Mouse (Mus musculus): ENCODE results near the gene Cyp2w1.
"Not testable (repeated sequence)": the region's sequence is repeated elsewhere in the genome, so short reads cannot be mapped to it uniquely, and the experiment has no call there.

Gene Cyp2w1

DNA sequence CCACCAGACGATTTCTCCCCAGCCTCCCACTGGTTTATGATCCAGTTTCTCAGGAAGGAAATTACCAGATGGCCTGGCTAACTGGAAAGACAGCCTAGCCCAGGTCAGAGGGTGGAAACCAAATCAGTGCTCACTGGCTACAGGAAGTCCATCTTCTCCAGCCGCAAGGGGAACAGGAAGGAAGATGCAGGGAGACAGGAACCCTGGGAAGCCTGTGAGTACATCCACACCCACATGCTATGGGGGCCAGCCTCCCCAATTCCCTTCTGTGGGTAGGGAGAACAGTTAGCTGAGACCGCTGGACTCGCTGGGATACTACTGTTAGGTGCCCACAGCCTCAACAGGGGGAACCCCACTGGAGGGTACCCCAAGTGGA lies 35.8 kb downstream of the Cyp2w1 start:
- no peak for DNase-seq

DNA sequence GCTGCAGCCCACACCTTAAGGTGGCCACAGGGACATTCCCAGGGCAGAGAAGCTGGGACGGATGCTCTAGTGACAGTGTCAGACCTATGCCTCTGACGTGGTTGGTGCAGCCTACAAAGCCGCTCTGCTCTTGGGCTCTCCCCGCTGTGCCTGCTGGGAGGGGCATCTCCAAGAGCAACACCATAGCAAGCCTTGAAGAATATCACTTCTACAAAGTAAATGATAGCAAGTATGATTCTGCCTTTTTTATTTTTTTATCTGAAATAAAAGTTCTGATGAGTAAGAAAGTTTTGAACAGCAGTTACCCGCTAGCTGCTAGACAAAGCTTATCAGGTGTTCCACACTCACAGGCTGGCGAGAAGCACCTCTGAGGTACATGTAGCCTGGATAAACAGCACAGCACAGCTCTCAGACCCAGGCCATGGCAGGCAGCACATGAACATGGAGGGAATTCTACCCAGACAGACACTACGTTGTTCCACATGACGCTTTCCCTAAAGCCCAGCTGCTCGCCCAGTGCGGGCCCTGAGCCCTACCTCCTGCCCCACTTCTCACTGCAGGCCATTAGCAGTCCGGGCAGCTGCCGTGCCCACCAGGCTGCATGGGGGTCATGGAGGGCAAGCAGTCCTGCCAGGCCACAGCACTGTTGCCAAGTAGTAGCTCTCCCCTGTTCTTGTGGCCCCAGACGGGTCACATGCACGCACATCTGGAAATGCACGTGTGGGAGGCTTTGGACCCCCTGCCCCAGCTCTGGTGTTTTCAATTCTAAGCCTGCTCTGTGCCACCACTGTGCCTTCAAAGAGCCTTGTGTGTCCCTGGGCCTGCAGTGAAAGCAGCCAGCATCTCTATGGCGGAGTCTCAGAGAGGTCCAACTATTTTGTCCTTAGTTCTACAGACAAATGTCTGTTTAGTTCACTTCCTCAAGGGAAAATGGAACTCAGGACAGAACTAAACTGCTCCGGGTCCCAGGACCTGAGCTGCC lies 36.6 kb downstream of the Cyp2w1 start:
- DNase-seq: no peak

DNA sequence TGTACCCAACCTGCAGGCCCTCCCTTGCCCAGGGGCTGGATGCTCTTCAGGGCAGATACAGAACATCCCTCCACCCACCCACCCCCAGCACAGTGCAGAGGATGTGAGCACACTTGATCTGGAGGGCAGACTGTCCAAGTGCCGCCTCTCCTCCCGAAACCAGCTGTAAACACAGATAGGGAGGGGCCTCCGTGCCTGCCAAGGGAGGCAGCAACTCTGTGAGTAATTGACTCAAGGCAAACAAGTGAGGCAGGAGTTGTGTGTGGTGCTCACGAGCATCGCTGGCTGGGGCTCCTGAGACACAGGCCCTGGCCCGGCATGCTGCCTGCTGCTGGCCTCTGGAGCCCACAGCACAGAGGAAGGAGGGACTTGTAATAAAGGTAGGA lies 37.3 kb downstream of the Cyp2w1 start:
- DNase-seq: no peak

DNA sequence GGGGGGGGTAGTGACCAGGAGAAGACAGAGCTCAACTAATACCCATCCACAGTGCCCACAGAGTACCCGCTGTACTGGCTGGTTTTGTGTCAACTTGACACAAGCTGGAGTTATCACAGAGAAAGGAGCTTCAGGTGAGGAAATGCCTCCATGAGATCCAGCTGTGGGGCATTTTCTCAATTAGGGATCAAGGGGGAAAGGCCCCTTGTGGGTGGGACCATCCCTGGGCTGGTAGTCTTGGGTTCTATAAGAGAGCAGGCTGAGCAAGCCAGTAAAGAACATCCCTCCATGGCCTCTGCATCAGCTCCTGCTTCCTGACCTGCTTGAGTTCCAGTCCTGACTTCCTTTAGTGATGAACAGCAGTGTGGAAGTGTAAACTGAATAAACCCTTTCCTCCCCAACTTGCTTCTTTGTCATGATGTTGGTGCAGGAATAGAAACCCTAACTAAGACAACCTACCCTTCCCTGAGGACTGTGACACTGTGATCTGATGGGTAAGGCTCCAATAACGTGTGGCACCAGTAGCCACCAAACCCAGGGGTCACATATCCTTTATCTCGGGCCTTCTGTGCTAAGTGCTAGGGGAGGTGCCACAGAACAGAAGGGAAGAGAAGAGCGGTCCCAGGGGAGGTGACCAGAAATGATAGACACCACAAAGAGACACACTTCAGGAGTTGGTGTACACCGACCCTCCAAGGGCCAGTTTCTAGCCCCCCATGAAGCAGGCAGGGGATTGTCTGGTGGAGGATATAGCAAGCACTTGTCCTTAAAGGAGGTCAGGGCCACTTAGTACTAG lies 38.1 kb downstream of the Cyp2w1 start:
- not testable (repeated sequence) for DNase-seq

DNA sequence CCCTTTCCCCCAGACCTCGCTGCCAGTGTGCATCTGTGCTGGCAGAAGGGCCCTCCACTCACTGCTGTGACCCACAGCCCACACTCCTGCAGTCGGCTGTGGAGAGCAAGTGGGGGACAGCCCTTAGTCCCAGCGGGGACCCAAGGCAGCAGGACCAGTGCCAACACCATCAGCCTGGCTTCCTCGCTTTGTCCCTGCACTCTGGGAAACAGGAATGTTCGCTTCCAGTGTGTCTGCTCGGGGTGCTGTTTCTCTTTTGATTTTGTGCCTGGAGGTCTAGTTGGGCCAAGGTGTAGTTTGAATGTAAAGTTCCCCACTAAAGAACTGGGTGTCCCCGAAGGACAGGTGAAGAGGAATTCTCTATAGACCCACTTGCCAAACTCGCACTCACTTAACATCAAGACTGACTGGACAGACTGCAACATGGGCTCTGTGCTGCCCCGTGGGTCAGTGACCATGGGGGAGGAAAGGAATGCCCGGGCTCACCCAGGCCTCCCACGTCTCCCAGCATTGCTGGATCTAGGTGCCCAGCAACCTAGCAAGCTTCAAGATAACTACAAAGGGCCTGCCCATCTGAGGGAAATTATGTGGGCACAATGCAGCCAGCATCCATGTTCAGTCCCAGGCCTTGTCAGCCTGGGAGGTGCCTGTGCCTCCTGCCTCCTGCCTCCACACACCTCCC lies 39.0 kb downstream of the Cyp2w1 start:
- DNase-seq: no peak

DNA sequence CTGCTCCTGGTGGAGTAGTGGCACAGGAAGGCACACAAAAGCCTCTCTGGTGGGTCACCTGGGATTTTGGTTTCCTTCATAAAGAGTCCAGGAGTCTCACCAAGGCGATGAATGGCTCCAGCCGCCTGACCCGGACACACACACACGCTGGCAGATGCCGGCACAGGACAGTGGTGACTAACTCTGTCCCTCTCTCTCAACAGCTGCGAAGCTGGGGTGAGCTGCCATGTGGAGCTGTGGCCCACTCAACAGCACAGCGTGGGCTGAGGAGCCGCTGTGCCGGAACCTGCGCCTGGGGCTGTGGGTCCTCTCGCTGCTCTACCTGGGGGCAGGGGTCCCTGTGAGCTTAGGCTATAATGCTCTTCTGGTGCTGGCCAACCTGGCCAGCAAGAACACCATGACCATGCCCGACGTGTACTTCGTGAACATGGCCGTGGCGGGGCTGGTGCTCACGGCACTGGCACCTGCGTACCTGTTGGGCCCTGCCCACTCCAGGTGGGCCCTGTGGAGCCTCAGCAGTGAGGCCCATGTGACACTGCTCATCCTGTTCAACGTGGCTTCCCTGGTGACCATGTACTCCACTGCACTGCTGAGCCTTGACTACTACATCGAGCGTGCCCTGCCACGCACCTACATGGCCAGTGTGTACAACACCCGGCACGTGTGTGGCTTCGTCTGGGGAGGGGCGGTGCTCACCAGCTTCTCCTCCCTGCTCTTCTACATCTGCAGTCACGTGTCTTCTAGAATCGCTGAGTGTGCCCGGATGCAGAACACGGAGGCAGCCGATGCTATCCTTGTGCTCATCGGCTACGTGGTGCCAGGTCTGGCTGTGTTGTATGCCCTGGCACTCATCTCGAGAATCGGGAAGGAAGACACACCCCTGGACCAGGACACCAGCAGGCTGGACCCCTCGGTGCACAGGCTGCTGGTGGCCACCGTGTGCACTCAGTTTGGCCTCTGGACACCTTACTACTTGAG lies 40.1 kb downstream of the Cyp2w1 start:
- DNase-seq: no peak

DNA sequence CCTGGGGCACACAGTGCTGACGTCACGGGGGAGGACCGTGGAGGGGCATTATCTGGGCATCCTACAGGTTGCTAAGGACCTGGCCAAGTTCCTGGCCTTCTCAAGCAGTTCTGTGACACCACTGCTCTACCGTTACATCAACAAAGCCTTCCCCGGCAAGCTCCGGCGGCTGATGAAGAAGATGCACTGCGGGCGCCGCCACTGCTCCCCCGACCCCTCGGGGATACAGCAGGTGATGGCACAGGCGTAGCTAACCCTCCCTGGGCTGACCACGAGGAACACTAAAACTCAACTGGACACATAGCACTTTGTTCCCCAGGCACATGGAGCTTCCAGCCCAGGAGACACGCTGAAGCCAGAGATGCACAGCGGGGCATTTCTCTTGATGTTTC lies 40.8 kb downstream of the Cyp2w1 start:
- DNase-seq: no peak

DNA sequence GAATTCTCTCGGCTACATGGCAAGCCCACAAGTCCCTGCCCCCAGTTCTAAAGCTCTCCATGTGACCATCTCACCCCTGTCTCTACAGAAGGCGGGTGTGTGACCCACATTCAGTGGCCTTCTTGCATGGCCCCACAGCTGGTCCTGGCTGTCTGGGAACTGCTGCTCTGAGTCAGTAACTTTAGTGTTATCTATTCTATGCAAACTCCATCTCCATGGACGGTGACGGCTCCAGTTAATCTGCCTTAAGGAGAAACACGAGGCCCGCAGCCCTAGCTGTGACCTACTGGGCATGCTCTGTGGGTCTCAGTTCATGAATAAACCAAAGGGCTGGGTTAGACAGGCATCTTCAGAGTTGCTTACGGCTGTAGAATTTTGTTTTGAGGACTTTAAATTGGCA lies 42.0 kb downstream of the Cyp2w1 start:
- DNase-seq: no peak

DNA sequence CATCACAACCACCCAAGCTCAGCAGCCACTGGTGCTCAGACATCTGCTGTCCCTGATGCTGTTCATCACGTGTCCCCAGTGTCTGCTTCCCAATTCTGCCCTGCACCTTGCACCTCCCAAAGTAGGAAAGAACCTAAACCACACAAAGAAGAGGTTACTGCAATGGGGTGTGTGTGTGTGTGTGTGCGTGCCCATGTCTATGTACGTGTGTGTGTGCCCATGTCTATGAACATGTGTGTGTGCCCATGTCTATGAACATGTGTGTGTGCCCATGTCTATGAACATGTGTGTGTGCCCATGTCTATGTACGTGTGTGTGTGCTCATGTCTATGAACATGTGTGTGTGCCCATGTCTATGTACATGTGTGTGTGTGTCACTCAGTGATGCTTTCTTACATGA lies 43.1 kb downstream of the Cyp2w1 start:
- no peak for DNase-seq

DNA sequence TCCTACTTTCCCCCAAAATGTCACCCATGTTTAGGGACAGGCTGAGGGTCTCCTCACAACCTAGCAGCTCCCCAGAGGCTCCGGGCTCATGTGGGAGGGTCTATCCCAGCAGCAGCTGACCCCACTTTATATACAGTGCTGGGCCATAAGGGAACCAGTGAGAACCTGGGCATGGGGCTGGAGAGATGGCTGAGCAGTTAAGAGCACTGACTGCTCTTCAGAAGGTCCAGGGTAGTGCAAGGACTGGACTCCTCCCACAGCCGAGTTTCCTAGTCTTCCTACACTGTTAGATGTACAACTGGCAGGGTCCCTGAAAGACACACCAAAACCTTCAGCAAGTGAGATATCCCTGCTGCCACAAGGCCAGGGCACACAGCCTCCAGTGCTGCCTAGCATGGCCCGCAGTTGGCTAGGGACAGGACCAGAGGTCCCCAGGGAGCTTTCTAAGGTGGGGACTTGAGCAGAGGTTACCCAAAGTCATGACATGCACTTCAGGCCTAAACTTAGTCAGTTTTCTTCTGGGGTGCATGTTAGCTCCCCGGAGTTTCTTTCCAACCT lies 45.0 kb downstream of the Cyp2w1 start:
- DNase-seq: no peak

DNA sequence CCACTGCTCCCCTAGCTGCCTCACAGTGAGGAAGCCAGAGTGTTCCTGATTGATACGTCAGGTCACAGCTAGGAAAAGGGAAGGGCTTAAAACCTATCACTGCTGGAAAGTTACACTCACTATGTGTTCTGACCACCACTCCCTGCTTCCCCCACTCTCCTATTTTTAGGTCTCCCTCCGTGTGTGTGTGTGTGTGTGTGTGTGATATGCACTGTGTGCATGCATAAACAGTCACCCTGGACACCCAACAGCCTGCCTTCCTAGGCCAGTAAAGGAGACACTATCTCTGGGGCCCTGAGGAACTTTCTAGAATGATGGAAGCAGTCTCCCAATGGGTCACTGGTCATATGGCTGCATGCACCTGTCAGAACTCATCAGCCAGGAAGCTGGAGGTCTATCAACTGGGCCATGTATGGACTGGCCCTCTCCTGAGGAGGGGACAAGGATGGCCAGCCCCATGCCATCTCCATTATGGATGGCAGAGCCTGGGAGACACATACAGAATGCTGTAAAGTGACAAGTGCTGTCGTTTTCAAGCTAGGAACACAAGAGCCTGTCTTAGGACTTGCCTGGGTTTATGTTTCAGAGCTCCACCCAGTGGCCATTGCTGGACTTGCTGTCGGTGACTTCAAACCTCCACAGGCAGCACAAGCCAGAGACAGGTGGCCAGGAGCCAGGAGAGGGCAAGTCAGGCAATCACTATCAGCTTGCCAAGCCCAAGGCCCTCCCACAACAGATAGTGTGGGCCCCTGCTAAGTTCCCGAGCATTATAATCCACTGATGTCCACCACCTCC lies 45.7 kb downstream of the Cyp2w1 start:
- DNase-seq: peak; percentile 89

DNA sequence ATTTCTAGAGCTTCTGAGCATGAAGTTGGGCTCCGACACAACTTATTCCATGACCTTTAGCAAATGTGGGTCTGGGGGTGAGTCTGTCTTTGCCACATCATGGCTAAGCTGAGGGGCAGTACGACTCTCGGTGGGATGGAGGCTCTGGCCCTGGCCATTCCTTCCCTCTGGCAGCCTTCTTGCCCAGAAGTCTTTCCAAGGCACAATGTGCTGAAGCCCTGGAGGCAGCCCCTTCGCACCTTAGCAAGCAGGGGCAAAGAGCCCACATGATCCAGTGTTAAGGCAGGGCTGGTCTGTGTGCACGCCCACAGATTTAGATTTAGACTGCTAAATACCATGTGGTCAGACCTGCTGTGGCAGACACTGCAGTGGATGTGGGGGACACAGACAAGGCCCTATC lies 46.4 kb downstream of the Cyp2w1 start:
- DNase-seq: no peak

DNA sequence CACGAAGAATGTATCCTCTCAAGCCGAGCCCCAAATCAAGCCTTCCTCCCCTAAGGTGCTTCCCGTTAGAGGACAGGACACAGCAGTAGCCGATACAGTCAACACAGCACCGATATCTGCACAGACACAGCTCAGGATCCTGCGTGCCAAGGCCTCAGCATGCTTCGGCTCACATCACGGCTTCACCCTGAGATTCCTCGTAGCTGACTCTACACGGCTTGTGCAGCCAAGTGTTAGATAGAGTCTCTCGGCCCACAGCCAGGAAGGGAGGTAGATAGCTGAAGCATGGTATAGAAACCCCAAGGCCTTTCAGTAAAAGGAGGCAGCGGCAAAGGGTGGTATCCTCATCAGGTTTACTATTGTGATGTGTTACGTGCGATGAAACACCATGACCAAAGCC lies 47.6 kb downstream of the Cyp2w1 start:
- DNase-seq: no peak

DNA sequence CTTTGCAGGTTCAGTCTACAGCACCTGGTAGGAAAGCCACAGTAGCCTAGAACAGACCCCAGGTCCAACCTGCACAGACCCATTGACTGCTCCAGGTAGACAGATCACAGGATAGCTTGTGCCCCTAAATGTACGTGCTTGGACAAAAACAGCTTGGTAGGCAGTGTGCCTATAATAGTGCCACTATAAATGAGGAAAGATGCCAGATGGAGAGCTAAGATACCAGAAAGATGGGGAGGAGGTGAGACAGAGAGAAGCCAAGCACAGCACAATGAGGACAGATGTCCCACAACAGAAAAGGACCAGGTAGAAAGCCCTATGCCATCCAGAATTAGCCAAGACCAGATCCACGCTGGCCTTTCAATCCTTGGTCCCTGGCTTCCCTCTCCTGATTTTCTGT lies 49.7 kb downstream of the Cyp2w1 start:
- DNase-seq: no peak

DNA sequence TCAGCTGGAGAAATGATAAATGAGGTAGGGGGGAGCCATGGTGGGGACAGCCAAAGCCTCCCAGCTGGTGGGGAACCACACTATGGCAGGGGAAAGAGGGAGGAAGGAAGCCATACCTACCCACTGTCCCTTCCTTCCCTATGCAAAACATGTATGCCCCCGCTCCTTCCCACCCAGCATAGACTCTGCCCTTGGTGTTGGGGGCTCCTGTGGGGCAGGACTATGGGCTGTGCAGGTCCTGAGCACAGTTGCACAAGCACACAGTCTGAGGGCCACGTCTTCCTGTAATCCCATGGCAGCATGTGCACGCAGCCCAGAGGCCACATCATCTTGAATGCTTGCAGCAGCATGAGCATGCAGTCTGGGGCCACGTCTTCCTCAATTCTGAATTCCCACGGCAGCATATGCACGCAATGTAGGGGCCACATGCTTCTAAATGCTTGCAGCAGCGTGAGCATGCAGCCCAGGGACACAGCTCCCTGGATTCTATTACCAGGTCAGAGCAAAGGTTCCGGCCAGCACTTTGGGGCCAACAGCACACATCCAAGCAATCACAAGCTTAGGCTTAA lies 51.4 kb downstream of the Cyp2w1 start:
- no peak for DNase-seq

DNA sequence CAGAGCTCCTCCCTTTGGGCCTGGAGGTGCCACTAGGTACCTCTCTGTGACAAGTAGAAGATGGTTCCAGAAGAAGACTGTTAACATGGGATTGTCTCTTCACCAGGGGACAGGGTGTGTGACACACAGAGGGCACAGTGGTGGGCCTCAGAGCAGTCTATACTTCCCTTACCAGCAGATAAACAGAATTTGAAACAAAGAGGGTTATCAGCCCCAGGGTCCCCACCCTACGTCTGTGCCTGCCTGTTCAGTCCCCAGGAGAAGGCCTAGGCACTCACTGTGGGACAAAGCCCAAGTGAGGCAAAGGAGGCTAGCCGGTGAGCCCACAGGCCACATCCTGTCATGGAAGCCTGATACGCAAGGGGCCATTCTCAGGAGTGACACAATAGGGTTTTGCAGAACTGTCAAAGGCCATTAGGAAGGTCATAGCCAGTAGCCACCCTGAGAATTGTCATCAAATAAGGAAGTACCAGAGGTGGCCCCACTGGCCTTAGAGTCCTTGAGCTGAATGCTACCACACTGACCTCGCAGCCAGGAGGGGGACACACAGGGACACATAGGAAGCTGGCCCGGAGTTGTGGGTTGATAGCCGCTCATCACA lies 52.5 kb downstream of the Cyp2w1 start, which contains the start of gene C130050O18Rik:
Gene C130050O18Rik (plus strand): TSS at position 480 of the 601 bp plus-strand sequence.
- DNase-seq: no peak

DNA sequence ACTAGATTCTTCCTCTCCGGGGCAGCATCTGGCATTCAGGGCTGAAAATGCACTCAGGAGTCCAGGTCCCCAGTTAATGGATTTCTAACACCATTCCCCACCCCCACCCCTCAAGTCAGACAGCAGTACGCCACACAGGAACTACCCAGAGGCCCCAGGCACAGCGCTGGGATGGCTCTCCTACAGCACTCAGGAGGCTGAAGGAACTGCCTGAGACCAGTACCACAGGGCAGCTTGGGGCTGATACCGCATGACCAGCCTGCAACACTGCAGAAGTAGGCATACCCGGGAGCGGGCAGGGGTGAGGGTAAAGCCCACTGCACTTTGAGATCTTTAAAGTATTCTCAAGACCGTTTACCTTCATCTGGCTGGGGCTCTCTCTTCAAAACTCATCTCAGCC lies 53.1 kb downstream of the Cyp2w1 start:
- no peak for DNase-seq

DNA sequence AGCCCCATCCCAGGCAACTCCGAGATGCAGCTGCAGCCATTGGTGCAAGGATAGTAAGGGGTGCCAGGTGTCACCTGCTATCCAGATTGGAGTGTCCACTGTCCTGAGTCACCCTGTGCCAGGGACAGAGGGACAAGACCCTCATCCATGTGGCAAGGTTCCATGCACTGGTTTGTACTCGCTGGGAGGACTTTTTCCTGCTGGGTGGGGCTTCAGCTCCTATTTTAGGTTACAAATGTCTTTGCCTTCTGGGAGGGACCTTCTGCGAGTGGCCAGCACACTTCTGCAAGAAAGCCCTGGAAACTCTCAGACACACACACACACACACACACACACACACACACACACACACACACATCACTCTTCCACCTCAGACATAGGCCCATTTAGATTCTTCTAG lies 53.5 kb downstream of the Cyp2w1 start:
- DNase-seq: no peak
